16 mouse cellular contexts compared by ENCODE assay signal in the genomic region with DNA sequence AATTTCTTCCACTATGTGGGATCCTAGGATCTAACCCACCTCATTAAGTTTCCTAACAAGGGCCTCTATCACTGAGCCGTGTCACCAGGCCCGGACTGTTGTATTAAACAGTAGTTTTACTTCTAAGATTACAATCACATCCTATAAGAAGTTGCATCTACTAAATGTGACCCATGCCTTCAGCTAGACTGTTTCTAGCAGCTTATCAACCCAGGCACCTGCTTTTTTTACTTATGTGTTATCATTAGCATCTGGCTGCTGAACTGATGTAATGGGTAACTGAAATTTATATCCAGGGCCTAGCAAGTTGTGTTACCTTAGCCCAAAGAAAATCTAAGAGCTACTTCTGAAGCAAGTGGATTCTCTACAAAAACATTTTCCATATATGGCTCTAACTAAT.
"Had no signal": no experiment of that assay in that cellular context is flagged by ENCODE, and none has a peak within 500 bp of the region (broad histone marks: within the 10 kb centered on the region; RNA-seq: fewer than 3 reads in every experiment).

No protein-coding gene starts in this region.

- DNase-seq: kidney, adult 2 months; kidney, postnatal 25 days; left cerebral cortex, postnatal 4 days; lung, embryonic 14.5 days; lung, postnatal 10 days; midbrain, embryonic 14.5 days; thymus, adult 2 months; thymus, postnatal 25 days had no signal

- H3K36me3 ChIP-seq: limb, embryonic 12.5 days; limb, embryonic 15.5 days had no signal

- H3K4me2 ChIP-seq: limb, embryonic 12.5 days; limb, embryonic 15.5 days; lung, embryonic 14.5 days; midbrain, embryonic 11.5 days had no signal

- H3K27me3 ChIP-seq: limb, embryonic 12.5 days; limb, embryonic 15.5 days had no signal

- H3K9me3 ChIP-seq: limb, embryonic 12.5 days; limb, embryonic 15.5 days; megakaryocyte, embryonic 14.5 days had no signal

- ATAC-seq: intestine, postnatal 0 days had no signal

- H3K9ac ChIP-seq: limb, embryonic 12.5 days; limb, embryonic 15.5 days; lung, embryonic 14.5 days had no signal

- H3K4me1 ChIP-seq: limb, embryonic 15.5 days had no signal

- H3K27ac ChIP-seq: kidney, postnatal 0 days; limb, embryonic 12.5 days; limb, embryonic 15.5 days; macrophage; stomach, postnatal 0 days had no signal

- H3K4me3 ChIP-seq: limb, embryonic 12.5 days; limb, embryonic 15.5 days; megakaryocyte, embryonic 14.5 days had no signal
